Mouse (Mus musculus) MEL (cell line): ENCODE data around the gene Gm10234. TPM values are rescaled to one million over a fixed set of nuclear protein-coding genes. Genes with fewer than 3 reads are reported as not detected.

Experiments
- DNase-seq: peaks from one replicate; pipeline ENCODE4 v3.0.0; 2011; ENCODE audit warnings: low read depth, low spot score
- H3K27ac ChIP-seq: 2 replicates; pipeline ENCODE4 v1.5.1; 2012; ENCODE audit warnings: low read depth, mild to moderate bottlenecking, control low read depth, low read length, moderate library complexity; ENCODE audit not compliant: control insufficient read depth
- H3K27me3 ChIP-seq, 2 experiments: fragments of 150-350 bp in 1 of 2; sonication (generic) in 1 of 2; 2 replicates each; pipeline ENCODE4 v1.6.1; 2012; ENCODE audit warnings: low read length in 2 of 2, mild to moderate bottlenecking in 2 of 2, improper control_type of control experiment in 1 of 2, moderate library complexity in 1 of 2; ENCODE audit not compliant: insufficient read depth in 2 of 2, control insufficient read depth in 1 of 2
- H3K36me3 ChIP-seq, 2 experiments: 2 replicates each; pipeline ENCODE4 v1.6.1; 2012 to 2014; ENCODE audit warnings: low read length in 2 of 2, improper control_type of control experiment in 1 of 2, inconsistent platforms in 1 of 2, mild to moderate bottlenecking in 1 of 2; ENCODE audit not compliant: insufficient read depth in 2 of 2, control insufficient read depth in 1 of 2
- H3K4me1 ChIP-seq, 2 experiments: fragments of 150-350 bp in 1 of 2; sonication (generic) in 1 of 2; 2 replicates each; pipeline ENCODE4 v1.6.1; 2012; ENCODE audit warnings: low read length in 2 of 2, improper control_type of control experiment in 1 of 2, mild to moderate bottlenecking in 1 of 2; ENCODE audit not compliant: insufficient read depth in 2 of 2, control insufficient read depth in 1 of 2
- H3K4me3 ChIP-seq, 2 experiments: fragments of 150-350 bp in 1 of 2; sonication (generic) in 1 of 2; 2 replicates each; pipeline ENCODE4 v1.5.1; 2012; ENCODE audit warnings: low read depth in 2 of 2, low read length in 2 of 2, mild to moderate bottlenecking in 2 of 2, moderate library complexity in 2 of 2, control low read depth in 1 of 2, improper control_type of control experiment in 1 of 2; ENCODE audit not compliant: control insufficient read depth in 1 of 2, insufficient read depth in 1 of 2
- H3K79me2 ChIP-seq: 2 replicates; pipeline ENCODE4 v1.6.1; 2012; ENCODE audit warnings: mild to moderate bottlenecking, low read length, moderate library complexity; ENCODE audit not compliant: control insufficient read depth, poor library complexity, insufficient read depth
- H3K9ac ChIP-seq: 2 replicates; pipeline ENCODE4 v1.6.1; 2012; ENCODE audit warnings: low read depth, mild to moderate bottlenecking, control low read depth, low read length, moderate library complexity; ENCODE audit not compliant: control insufficient read depth, poor library complexity, severe bottlenecking
- H3K9me3 ChIP-seq: fragments of 150-350 bp; sonication (generic); replicated peaks from 2 replicates; pipeline ENCODE4 v1.6.1; 2012; ENCODE audit warnings: mild to moderate bottlenecking, low read length, improper control_type of control experiment, moderate library complexity; ENCODE audit not compliant: insufficient read depth
- CTCF ChIP-seq, 3 experiments: IDR thresholded peaks in 2 of 3; conservative IDR thresholded peaks in 1 of 3; 2 replicates each; pipeline ENCODE4 v1.5.1; 2011 to 2012; ENCODE audit warnings: low read length in 3 of 3, low read depth in 2 of 3, mild to moderate bottlenecking in 2 of 3, improper control_type of control experiment in 1 of 3, inconsistent platforms in 1 of 3, mixed read lengths in 1 of 3, moderate library complexity in 1 of 3; ENCODE audit not compliant: control insufficient read depth in 1 of 3, insufficient read depth in 1 of 3, poor library complexity in 1 of 3, severe bottlenecking in 1 of 3
- GABPA ChIP-seq: IDR thresholded peaks from 2 replicates; pipeline ENCODE4 v1.6.1; 2012; ENCODE audit warnings: low read depth, mild to moderate bottlenecking, inconsistent platforms, low read length, improper control_type of control experiment, moderate library complexity
- GATA1 ChIP-seq: IDR thresholded peaks from 2 replicates; pipeline ENCODE4 v1.6.1; 2011; ENCODE audit warnings: low read depth, low read length, improper control_type of control experiment
- MAFK ChIP-seq: IDR thresholded peaks from 2 replicates; pipeline ENCODE4 v1.6.1; 2011; ENCODE audit warnings: low read depth, mild to moderate bottlenecking, low read length, improper control_type of control experiment, borderline replicate concordance
- MAZ ChIP-seq: IDR thresholded peaks from 2 replicates; pipeline ENCODE4 v1.6.1; 2012; ENCODE audit warnings: low read depth, mild to moderate bottlenecking, inconsistent platforms, low read length, improper control_type of control experiment
- MYC ChIP-seq: IDR thresholded peaks from 2 replicates; pipeline ENCODE4 v1.6.1; 2011; ENCODE audit warnings: low read depth, mild to moderate bottlenecking, low read length, improper control_type of control experiment, moderate library complexity
- NRF1 ChIP-seq: IDR thresholded peaks from 2 replicates; pipeline ENCODE4 v1.6.1; 2014; ENCODE audit warnings: low read depth, mild to moderate bottlenecking, inconsistent platforms, low read length, improper control_type of control experiment, moderate library complexity; ENCODE audit not compliant: poor library complexity, insufficient read depth, severe bottlenecking
- POLR2A ChIP-seq, 2 experiments: IDR thresholded peaks; 2 replicates each; pipeline ENCODE4 v1.6.1; 2011 to 2012; ENCODE audit warnings: low read length in 2 of 2, mild to moderate bottlenecking in 2 of 2, control low read depth in 1 of 2, improper control_type of control experiment in 1 of 2, low read depth in 1 of 2, moderate library complexity in 1 of 2; ENCODE audit not compliant: control insufficient read depth in 1 of 2, insufficient read depth in 1 of 2, poor library complexity in 1 of 2
- RCOR1 ChIP-seq: IDR thresholded peaks from 2 replicates; pipeline ENCODE4 v1.6.1; 2012; ENCODE audit warnings: low read depth, mild to moderate bottlenecking, inconsistent platforms, low read length, improper control_type of control experiment
- SIN3A ChIP-seq: IDR thresholded peaks from 2 replicates; pipeline ENCODE4 v1.6.1; 2012; ENCODE audit warnings: low read length, improper control_type of control experiment, inconsistent platforms
- TBP ChIP-seq: IDR thresholded peaks from 2 replicates; pipeline ENCODE4 v1.8.0; 2011; ENCODE audit warnings: low read depth, low read length, improper control_type of control experiment
- UBTF ChIP-seq: IDR thresholded peaks from 2 replicates; pipeline ENCODE4 v1.6.1; 2012; ENCODE audit warnings: low read depth, mild to moderate bottlenecking, inconsistent platforms, low read length, improper control_type of control experiment, moderate library complexity, borderline replicate concordance; ENCODE audit not compliant: insufficient read depth
- USF2 ChIP-seq, 2 experiments: IDR thresholded peaks; 2 replicates each; pipeline ENCODE4 v1.6.1; 2011 to 2012; ENCODE audit warnings: improper control_type of control experiment in 2 of 2, low read length in 2 of 2, borderline replicate concordance in 1 of 2, inconsistent platforms in 1 of 2, low read depth in 1 of 2, mild to moderate bottlenecking in 1 of 2; ENCODE audit not compliant: insufficient read depth in 1 of 2
- ZMIZ1 ChIP-seq: IDR thresholded peaks from 2 replicates; pipeline ENCODE4 v1.6.1; 2012; ENCODE audit warnings: low read depth, mild to moderate bottlenecking, inconsistent platforms, low read length, improper control_type of control experiment, moderate library complexity
- polyA plus RNA-seq, 2 experiments: library from polyadenylated mRNA; stranded (reverse) in 1 of 2; unstranded in 1 of 2; fragments of >175 nt in 1 of 2; fragments of >200 nt in 1 of 2; gene quantifications; 2 replicates each; pipeline versions ENCODE4 v1.2.1 to v1.2.4; 2012; ENCODE audit warnings: low replicate concordance in 2 of 2, low read depth in 1 of 2; ENCODE audit not compliant: insufficient read length in 2 of 2, insufficient read depth in 1 of 2, missing spikeins in 1 of 2
- total RNA-seq: library from RNA; depleted of rRNA; stranded (reverse); fragments of 300-350 nt; gene quantifications from 2 replicates; pipeline ENCODE4 v1.2.3, GENCODE M21; 2012; rRNA removed

The Gm10234 gene
- total and polyA plus RNA-seq, 3 experiments = not detected

DNA sequence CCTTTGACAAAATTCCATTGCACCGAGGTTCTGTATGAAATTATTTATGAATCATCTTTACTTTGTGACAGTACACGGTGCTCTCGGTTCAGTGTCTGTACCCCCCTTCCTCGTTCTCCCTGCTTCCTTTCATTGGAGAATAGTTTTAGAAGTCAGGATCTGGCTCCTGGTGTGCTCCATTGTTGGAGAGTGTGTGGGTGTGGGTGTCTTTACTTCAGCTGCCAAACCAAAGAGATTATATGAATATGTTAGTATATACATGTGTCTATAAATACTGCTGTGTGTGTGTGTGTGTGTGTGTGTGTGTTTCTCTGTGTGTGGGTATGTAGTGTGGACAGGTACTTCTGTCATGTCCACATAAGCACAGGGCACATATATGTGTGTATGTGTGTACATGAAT lies 49.9 kb downstream of the Gm10234 start:
- no peak overlapping the region for H3K4me3 ChIP-seq
- no peaks in the 10 kb centered on the region for H3K36me3 ChIP-seq
- no peak overlapping the region for H3K9ac ChIP-seq
- H3K27me3 ChIP-seq = no peaks in the 10 kb centered on the region
- no peaks in the 10 kb centered on the region for H3K9me3 ChIP-seq
- H3K4me1 ChIP-seq = no peaks in the 10 kb centered on the region
- no peak overlapping the region for H3K27ac ChIP-seq
- TF ChIP-seq MYC = no peak
- no peak for TF ChIP-seq NRF1
- no peak for TF ChIP-seq SIN3A
- no peak for TF ChIP-seq RCOR1
- no peak for TF ChIP-seq MAZ
- TF ChIP-seq CTCF (IDR thresholded peaks at IDR 0.05 in 2 of 3, conservative IDR thresholded peaks at IDR 0.05 in 1 of 3; ENCODE audit: control insufficient read depth in 1 of 3, insufficient read depth in 1 of 3, low read depth in 2 of 3, low read length in 3 of 3, poor library complexity in 1 of 3, severe bottlenecking in 1 of 3) = no peak
- TF ChIP-seq GATA1 = no peak
- TF ChIP-seq POLR2A (IDR thresholded peaks at IDR 0.05; ENCODE audit: control insufficient read depth in 1 of 2, insufficient read depth in 1 of 2, low read depth in 1 of 2, low read length in 2 of 2, poor library complexity in 1 of 2) = no peak
- TF ChIP-seq UBTF = no peak
- no peak for TF ChIP-seq USF2 (IDR thresholded peaks at IDR 0.05; ENCODE audit: borderline replicate concordance in 1 of 2, insufficient read depth in 1 of 2, low read depth in 1 of 2, low read length in 2 of 2)
- TF ChIP-seq MAFK = no peak
- no peak for TF ChIP-seq ZMIZ1
- TF ChIP-seq TBP = no peak
- no peak for TF ChIP-seq GABPA
- H3K79me2 ChIP-seq = no peaks in the 10 kb centered on the region
- no peak for DNase-seq

Other genes with a start within 250 kb of the Gm10234 start
- gene Kbtbd8, start 204.9 kb upstream of the Gm10234 start, total RNA-seq = 10.4 and 13.5 TPM in 2 replicates
- gene Kbtbd8, start 204.9 kb upstream of the Gm10234 start, polyA plus RNA-seq = 1 to 10 TPM in 1 of 2 experiments, not detected in 1; 7.0 TPM